Mouse (Mus musculus): ENCODE results near the gene Aldh3b2. TPM values are rescaled to one million over a fixed set of nuclear protein-coding genes. Genes with fewer than 3 reads are reported as not detected.

The Aldh3b2 gene
- polyA plus RNA-seq, 1 experiment from 2014 or later, result 0.14 TPM

GRCm38 (mm10) chr19:4017921-4018587 lies 45.9 kb downstream of the Aldh3b2 start:
- ATAC-seq, result no peak
- no peaks in the 10 kb centered on the region for H3K27me3 ChIP-seq (replicated peaks)
- no peaks in the 10 kb centered on the region for H3K36me3 ChIP-seq
- H3K9ac ChIP-seq, result no peak overlapping the region
- H3K27ac ChIP-seq, result no peak overlapping the region
- no peak overlapping the region for H3K4me3 ChIP-seq
- H3K4me2 ChIP-seq, result no peak overlapping the region
- H3K4me1 ChIP-seq, result peaks cover 51% of the 10 kb centered on the region
- WGBS (ENCODE audit: insufficient replicate concordance), result 62% methylated on average over 10 of the region's 10 CpGs
- no peaks in the 10 kb centered on the region for H3K9me3 ChIP-seq (replicated peaks)

DNA sequence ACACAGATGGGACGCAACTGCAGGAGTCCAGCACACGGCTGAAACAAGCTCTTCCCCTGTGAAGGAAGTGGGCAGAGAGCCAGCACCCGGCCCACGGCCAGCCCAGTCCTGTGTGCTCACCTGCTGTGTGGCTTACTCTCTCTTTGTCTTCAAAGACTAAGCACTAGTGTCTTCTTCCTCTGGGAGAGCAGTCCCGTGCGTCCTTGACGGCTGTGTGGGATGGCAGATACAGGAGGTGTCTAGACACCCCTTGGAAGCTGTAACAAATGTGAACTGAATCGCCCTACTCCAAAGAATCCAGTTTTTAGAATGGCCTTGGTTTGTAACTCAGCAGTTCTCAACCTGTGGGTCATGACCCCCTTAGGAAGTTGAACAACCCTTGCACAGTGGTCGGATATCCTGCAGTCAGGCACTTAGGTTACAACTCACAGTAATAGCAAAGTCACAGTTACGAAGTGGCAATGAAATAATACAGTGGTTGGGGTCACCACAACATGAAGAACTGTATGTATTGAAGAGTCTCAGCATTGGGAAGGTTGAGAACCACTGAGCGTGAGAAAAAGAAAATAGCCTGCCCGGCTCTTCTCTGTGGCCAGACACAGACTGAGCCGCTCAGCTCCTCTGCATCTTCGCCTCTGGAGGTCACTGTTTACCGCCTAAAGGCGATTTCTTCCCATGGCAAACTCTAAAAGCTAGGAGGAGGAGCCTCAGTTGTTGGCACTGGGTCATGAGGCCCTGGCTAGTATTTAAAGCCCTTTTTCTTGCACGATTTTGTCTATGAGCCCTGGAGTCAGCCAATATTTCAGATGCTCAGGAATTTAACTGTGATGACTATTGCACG lies 46.8 kb downstream of the Aldh3b2 start:
- H3K27me3 ChIP-seq (replicated peaks), result no peaks in the 10 kb centered on the region
- H3K4me2 ChIP-seq, result 0 out of 2 replicates have a peak overlapping the region, but pooled peaks have one; percentile 6
- no peaks in the 10 kb centered on the region for H3K36me3 ChIP-seq
- H3K4me3 ChIP-seq, result no peak overlapping the region
- no peak overlapping the region for H3K9ac ChIP-seq
- peak; percentile 63 for ATAC-seq
- WGBS (ENCODE audit: insufficient replicate concordance), result 39% methylated on average over 18 of the region's 18 CpGs
- H3K9me3 ChIP-seq (replicated peaks), result no peaks in the 10 kb centered on the region
- no peak overlapping the region for H3K27ac ChIP-seq
- H3K4me1 ChIP-seq, result peaks cover 42% of the 10 kb centered on the region

- no peak overlapping the region for H3K4me3 ChIP-seq
- peaks cover 15% of the 10 kb centered on the region for H3K4me1 ChIP-seq
- 53% methylated on average over 7 of the region's 7 CpGs for WGBS (ENCODE audit: insufficient replicate concordance)
- no peak overlapping the region for H3K27ac ChIP-seq
- H3K27me3 ChIP-seq (replicated peaks), result no peaks in the 10 kb centered on the region
- no peak for ATAC-seq
- H3K9ac ChIP-seq, result no peak overlapping the region
- peaks cover 16% of the 10 kb centered on the region for H3K9me3 ChIP-seq (replicated peaks)
- no peak overlapping the region for H3K4me2 ChIP-seq
- H3K36me3 ChIP-seq, result no peaks in the 10 kb centered on the region
Measured at GRCm38 (mm10) chr19:4023185-4023584, 51.1 kb downstream of the Aldh3b2 start.

DNA sequence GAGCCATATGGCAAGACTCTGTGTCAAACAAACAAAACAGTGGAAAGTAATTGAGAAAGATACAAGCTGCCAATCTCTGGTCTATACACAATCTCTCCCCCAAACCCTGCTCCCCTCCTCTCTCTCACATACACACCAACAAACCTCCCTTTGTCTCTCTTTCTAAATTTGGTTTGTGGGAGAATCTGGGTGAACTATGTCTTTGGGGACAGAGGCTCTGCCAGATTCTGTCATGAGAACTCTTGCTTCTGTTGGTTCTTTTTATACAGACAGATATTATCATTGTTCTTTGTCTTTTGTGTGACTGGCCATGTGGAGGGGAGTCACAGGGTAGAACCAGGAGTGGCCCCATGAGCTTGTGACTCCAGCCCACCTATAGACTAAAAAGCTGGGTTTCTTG lies 55.4 kb downstream of the Aldh3b2 start:
- Histone ChIP-seq H3K4me1 (0 out of 2 replicates have a peak, but pooled peaks cover 2% of the 10 kb centered on the region), H3K27ac (no peak overlapping the region), H3K9me3 (replicated peaks) (peaks cover 16% of the 10 kb centered on the region), H3K36me3 (no peaks in the 10 kb centered on the region), H3K4me2 (no peak overlapping the region), H3K9ac (no peak overlapping the region), H3K4me3 (no peak overlapping the region), H3K27me3 (replicated peaks) (no peaks in the 10 kb centered on the region)
- no peak for ATAC-seq

Other genes with a start within 250 kb of the Aldh3b2 start
- gene Kmt5b, start 204.9 kb upstream of the Aldh3b2 start, polyA plus RNA-seq (2016; fragmentation: Nextera tagmentation; extraction: Ambion mirVana), result 12.5 and 13.4 TPM in 2 replicates
- 25.5 and 26.7 TPM in 2 replicates for gene Chka, start 120.6 kb upstream of the Aldh3b2 start, polyA plus RNA-seq (2016; fragmentation: Nextera tagmentation; extraction: Ambion mirVana)
- 24.7 and 26.1 TPM in 2 replicates for gene Tcirg1, start 65.2 kb upstream of the Aldh3b2 start, polyA plus RNA-seq (2016; fragmentation: Nextera tagmentation; extraction: Ambion mirVana)
- 197 and 218 TPM in 2 replicates for gene Ndufs8, start 59.6 kb upstream of the Aldh3b2 start, polyA plus RNA-seq (2016; fragmentation: Nextera tagmentation; extraction: Ambion mirVana)
- 1.8 and 1.9 TPM in 2 replicates for gene Aldh3b1, start 42.5 kb upstream of the Aldh3b2 start, polyA plus RNA-seq (2016; fragmentation: Nextera tagmentation; extraction: Ambion mirVana)
- gene Unc93b1, start 37.1 kb upstream of the Aldh3b2 start, polyA plus RNA-seq (2016; fragmentation: Nextera tagmentation; extraction: Ambion mirVana), result 14.3 and 15.3 TPM in 2 replicates
- gene Aldh3b3, start 13.7 kb upstream of the Aldh3b2 start, polyA plus RNA-seq (2016; fragmentation: Nextera tagmentation; extraction: Ambion mirVana), result 0.04 TPM in 1 of 2 replicates, not detected in the other
- 9.1 and 10.0 TPM in 2 replicates for gene Acy3, start 14.2 kb downstream of the Aldh3b2 start, polyA plus RNA-seq (2016; fragmentation: Nextera tagmentation; extraction: Ambion mirVana)
- 1.2 and 1.3 TPM in 2 replicates for gene Tbx10, start 20.4 kb downstream of the Aldh3b2 start, polyA plus RNA-seq (2016; fragmentation: Nextera tagmentation; extraction: Ambion mirVana)
- gene Nudt8, start 28.3 kb downstream of the Aldh3b2 start, polyA plus RNA-seq (2016; fragmentation: Nextera tagmentation; extraction: Ambion mirVana), result 18.6 and 21.0 TPM in 2 replicates
- 0.85 and 1.1 TPM in 2 replicates for gene Gm49405, start 28.3 kb downstream of the Aldh3b2 start, polyA plus RNA-seq (2016; fragmentation: Nextera tagmentation; extraction: Ambion mirVana)
- 1.3 and 1.5 TPM in 2 replicates for gene Doc2g, start 31.0 kb downstream of the Aldh3b2 start, polyA plus RNA-seq (2016; fragmentation: Nextera tagmentation; extraction: Ambion mirVana)
- gene Ndufv1, start 40.5 kb downstream of the Aldh3b2 start, polyA plus RNA-seq (2016; fragmentation: Nextera tagmentation; extraction: Ambion mirVana), result 186 and 187 TPM in 2 replicates
- gene Gstp1, start 65.7 kb downstream of the Aldh3b2 start, polyA plus RNA-seq (2016; fragmentation: Nextera tagmentation; extraction: Ambion mirVana), result 583 and 622 TPM in 2 replicates
- gene Gstp2, start 73.7 kb downstream of the Aldh3b2 start, polyA plus RNA-seq (2016; fragmentation: Nextera tagmentation; extraction: Ambion mirVana), result 6.2 and 7.3 TPM in 2 replicates
- 15.0 and 18.5 TPM in 2 replicates for gene Gstp3, start 87.2 kb downstream of the Aldh3b2 start, polyA plus RNA-seq (2016; fragmentation: Nextera tagmentation; extraction: Ambion mirVana)
- 0.37 and 0.53 TPM in 2 replicates for gene Cabp2, start 109.2 kb downstream of the Aldh3b2 start, polyA plus RNA-seq (2016; fragmentation: Nextera tagmentation; extraction: Ambion mirVana)
- 93.2 and 101 TPM in 2 replicates for gene Cdk2ap2, start 124.9 kb downstream of the Aldh3b2 start, polyA plus RNA-seq (2016; fragmentation: Nextera tagmentation; extraction: Ambion mirVana)
- 4.8 and 5.0 TPM in 2 replicates for gene Pitpnm1, start 127.7 kb downstream of the Aldh3b2 start, polyA plus RNA-seq (2016; fragmentation: Nextera tagmentation; extraction: Ambion mirVana)
- 42.0 and 43.6 TPM in 2 replicates for gene Aip, start 153.5 kb downstream of the Aldh3b2 start, polyA plus RNA-seq (2016; fragmentation: Nextera tagmentation; extraction: Ambion mirVana)
- not detected in 2 replicates for gene Gpr152, start 167.5 kb downstream of the Aldh3b2 start, polyA plus RNA-seq (2016; fragmentation: Nextera tagmentation; extraction: Ambion mirVana)
- gene Cabp4, start 171.7 kb downstream of the Aldh3b2 start, polyA plus RNA-seq (2016; fragmentation: Nextera tagmentation; extraction: Ambion mirVana), result 0.06 and 0.07 TPM in 2 replicates
- 86.5 and 86.9 TPM in 2 replicates for gene Coro1b, start 176.3 kb downstream of the Aldh3b2 start, polyA plus RNA-seq (2016; fragmentation: Nextera tagmentation; extraction: Ambion mirVana)
- gene Ptprcap, start 181.3 kb downstream of the Aldh3b2 start, polyA plus RNA-seq (2016; fragmentation: Nextera tagmentation; extraction: Ambion mirVana), result 24.3 and 26.2 TPM in 2 replicates
- 39.1 and 39.4 TPM in 2 replicates for gene Rps6kb2, start 191.0 kb downstream of the Aldh3b2 start, polyA plus RNA-seq (2016; fragmentation: Nextera tagmentation; extraction: Ambion mirVana)
- 0.93 and 1.3 TPM in 2 replicates for gene Carns1, start 203.2 kb downstream of the Aldh3b2 start, polyA plus RNA-seq (2016; fragmentation: Nextera tagmentation; extraction: Ambion mirVana)
- 4.3 and 4.9 TPM in 2 replicates for gene Tbc1d10c, start 219.0 kb downstream of the Aldh3b2 start, polyA plus RNA-seq (2016; fragmentation: Nextera tagmentation; extraction: Ambion mirVana)
- gene Ppp1ca, start 219.7 kb downstream of the Aldh3b2 start, polyA plus RNA-seq (2016; fragmentation: Nextera tagmentation; extraction: Ambion mirVana), result 572 and 577 TPM in 2 replicates
- gene Rad9a, start 229.3 kb downstream of the Aldh3b2 start, polyA plus RNA-seq (2016; fragmentation: Nextera tagmentation; extraction: Ambion mirVana), result 26.5 and 26.8 TPM in 2 replicates
- gene Clcf1, start 241.9 kb downstream of the Aldh3b2 start, polyA plus RNA-seq (2016; fragmentation: Nextera tagmentation; extraction: Ambion mirVana), result 0.73 and 1.3 TPM in 2 replicates
- gene AC109138.7, start 242.0 kb downstream of the Aldh3b2 start, polyA plus RNA-seq (2016; fragmentation: Nextera tagmentation; extraction: Ambion mirVana), result not detected in 2 replicates

Measured in liver, embryonic 12.5 days (tissue).